Mouse (Mus musculus) left cerebral cortex, postnatal 36 days (tissue): ENCODE measurements around the gene Mrps9. TPM values are rescaled to one million over a fixed set of nuclear protein-coding genes. Genes with fewer than 3 reads are reported as not detected.

ENCODE experiments used
- DNase-seq, 2 experiments: peaks; one replicate each; pipeline ENCODE4 v3.0.0; 2021 to 2022; ENCODE audit warnings: low spot score in 2 of 2, mixed read lengths in 1 of 2
- intact Hi-C: fragments of 180-260 bp; cut with DNase I; formaldehyde crosslinking; loops from one replicate; pipeline ENCODE4 v1.15.1; 2025
- total RNA-seq, 2 experiments: library from RNA; stranded (reverse); gene quantifications; 2 replicates each; pipeline ENCODE4 v1.2.3; 2021

Mrps9 gene
- total RNA-seq, 2 experiments from 2014 or later, result 42.0 to 45.0 TPM

DNA sequence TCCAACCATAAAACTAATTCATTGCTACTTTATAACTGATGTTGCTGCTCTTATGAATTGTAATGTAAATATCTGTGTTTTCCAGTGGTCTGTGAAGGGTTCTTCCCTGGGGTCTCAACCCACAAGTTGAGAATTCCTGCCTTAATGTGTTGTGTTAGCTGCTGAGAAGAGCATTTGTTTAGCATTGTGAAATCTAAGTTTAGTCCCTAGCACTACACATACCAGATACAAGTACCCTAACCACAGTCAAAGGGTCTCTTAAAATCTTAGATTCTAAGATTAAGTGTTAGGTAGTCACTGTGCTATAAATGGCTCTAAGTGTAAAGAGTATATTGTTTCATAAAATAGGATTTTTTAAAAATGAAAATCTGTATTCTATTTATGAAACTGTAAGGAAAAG is 43.7 kb downstream of the Mrps9 start:
- intact Hi-C loops, result no loop called here
- no peak for DNase-seq

GRCm38 (mm10) chr1:42905148-42905547 is 54.1 kb downstream of the Mrps9 start:
- no peak for DNase-seq
- intact Hi-C loops, result no loop called here

DNA sequence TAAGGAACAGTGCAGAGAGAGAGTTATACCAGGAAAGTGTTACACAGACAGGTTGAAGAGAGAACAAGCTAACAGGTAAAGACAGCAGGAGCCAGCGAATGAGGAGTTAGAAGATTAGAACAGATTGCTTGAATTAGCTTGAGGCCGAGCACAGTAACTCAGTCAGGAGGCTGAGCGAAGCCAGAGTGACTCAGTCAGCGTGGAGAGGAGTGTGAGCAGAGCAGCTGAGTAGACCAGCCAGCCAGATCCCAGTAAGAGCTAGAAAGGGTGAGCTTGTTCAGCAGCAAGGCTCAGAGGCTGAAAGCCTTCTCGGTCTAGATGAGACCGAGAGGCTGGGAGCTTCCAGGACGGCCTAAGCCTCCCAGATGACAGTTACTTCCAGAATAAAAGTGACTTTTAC is 55.7 kb downstream of the Mrps9 start:
- intact Hi-C loops, result no loop called here
- DNase-seq, result peak; percentile 27 to 36

GRCm38 (mm10) chr1:42907153-42907552 is 56.1 kb downstream of the Mrps9 start:
- DNase-seq, result no peak
- intact Hi-C loops, result no loop called here

GRCm38 (mm10) chr1:42915062-42915461 is 64.0 kb downstream of the Mrps9 start:
- intact Hi-C loops, result loop anchor here (1.0 to 2.0 kb wide), 2 partner anchors 127 to 152 kb away; no protein-coding TSS in a partner anchor
- no peak for DNase-seq

DNA sequence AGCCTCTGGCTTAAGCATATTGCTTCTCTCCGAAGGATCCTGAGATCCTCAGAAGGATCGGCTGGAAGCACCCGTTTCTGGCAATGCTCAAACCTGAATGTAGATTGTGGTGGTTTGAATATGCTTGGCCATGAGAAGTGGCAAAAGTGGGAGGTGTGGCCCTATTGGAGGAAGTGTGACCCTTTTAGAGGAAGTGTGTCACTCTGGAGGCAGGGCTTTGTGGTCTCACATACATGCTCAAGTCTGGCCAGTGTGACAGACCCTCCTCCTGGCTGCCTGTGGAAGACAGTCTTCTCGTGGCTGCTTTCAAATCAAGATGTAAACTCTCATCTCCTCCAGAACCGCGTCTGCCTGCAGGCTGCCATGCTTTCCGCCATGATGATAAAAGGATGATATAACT is 65.7 kb downstream of the Mrps9 start:
- intact Hi-C loops, result no loop called here
- DNase-seq, result no peak

DNA sequence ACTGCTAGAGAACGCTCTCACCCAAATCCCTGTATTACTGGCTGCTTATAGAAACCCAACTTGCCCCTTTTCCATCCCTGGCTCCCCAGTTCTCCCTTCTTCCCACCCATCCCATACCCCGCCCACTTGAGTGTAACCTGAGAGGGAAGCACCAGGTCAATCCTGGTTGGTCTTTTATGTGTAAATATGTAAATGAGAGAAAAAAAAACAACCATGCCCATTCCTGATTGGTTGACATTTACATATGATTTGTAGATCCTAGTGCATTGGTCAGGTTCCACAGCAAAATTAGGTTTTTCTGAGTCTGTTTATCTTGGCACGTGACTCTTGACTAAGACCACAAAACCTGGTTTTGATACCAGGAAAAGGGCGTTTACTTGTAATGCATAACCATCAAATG is 66.9 kb downstream of the Mrps9 start:
- intact Hi-C loops, result no loop called here
- no peak for DNase-seq

DNA sequence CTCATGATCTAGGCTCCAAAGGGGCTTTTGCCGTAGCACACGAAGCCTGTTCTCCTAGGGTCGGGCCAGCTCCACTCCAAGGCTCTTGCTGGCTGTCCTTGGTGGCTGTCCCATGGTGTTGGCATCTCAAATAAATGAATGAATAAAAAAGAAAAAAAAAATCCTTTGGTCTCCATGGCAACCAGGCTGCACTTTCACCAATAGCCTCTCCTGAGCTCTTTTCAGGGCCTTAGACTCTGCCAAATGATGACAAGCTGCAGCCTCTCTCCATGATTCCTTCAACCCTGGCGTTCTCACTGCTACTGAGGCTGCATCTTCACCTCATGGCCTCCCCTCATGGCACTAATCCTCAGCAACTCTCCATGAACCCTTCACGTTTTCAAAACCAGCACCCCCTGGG is 72.9 kb downstream of the Mrps9 start:
- no peak for DNase-seq
- intact Hi-C loops, result no loop called here

GRCm38 (mm10) chr1:42933613-42934012 is 82.6 kb downstream of the Mrps9 start:
- no peak for DNase-seq
- intact Hi-C loops, result no loop called here

DNA sequence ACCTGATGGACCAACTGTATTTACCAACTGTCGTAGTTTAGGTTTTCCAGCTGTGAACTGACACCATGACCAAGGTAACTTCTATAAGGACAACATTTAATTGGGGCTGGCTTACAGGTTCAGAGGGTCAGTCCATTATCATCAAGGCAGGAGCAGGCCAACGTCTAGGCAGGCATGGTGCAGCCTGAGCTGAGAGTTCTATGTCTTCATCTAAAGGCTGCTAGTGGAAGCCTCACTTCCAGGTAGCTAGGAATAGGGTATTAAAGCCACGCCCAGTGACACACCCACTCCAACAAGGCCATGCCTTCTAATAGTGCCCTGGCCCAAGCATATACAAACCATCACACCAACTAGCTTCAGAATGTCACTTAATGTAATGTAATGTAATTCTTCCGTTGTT is 97.5 kb downstream of the Mrps9 start:
- intact Hi-C loops, result no loop called here
- DNase-seq, result no peak

DNA sequence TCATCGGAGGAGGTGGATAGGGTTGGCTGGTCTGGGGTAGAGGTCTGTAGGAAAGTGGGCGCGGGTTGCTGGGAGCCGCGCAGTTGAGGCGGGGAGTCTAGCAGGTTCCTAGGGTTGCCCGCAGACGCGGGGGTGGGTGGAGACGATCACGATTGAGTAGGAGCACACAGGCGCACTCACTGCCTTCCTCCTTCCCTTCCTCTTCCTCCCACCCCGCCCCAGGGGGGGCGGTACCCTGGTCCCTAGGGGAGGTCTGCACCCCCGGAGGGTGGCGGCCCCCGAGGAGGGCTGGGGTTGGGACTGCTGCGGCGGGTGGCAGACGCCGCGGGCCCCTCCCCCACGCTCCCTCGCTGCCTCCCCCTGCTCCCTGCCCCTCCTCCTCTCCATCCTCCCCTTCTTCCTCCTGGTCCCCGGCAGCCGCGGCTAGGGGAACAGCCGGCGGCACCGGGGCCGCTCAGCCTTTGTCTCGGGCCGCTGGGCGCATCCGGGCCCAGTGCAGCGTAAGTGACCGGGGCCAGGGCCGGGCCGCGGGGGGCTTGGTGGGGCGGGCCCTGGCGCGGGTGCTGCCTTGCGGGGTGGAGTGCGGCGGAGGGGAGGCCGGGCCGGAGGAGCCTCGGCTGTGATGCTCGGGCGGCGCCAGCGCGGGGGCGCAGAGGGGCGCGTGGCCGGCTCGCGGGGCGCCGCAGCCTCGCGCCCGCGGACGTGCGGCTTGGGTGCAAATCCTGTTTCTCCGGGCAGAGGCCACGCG is 101.9 kb downstream of the Mrps9 start, which contains the start of gene Gpr45:
Gene Gpr45, plus strand, starts transcription at position 139 of the 748 bp plus-strand sequence.
- intact Hi-C loops, result loop anchor here (5.0 kb wide), 1 partner anchor 54 kb away; no protein-coding TSS in a partner anchor
- DNase-seq, result peak; percentile 67 to 75

- intact Hi-C loops, result loop anchor here (5.0 kb wide), 1 partner anchor 54 kb away; no protein-coding TSS in a partner anchor
- no peak for DNase-seq
Measured at GRCm38 (mm10) chr1:42953482-42953822, 102.4 kb downstream of the Mrps9 start.

Other genes starting within 250 kb of the Mrps9 start
- 10 to 100 TPM; 60.2 to 62.4 TPM for gene Pou3f3, start 155.5 kb upstream of the Mrps9 start, total RNA-seq
- gene Gpr45, start 101.6 kb downstream of the Mrps9 start, total RNA-seq, result 10 to 100 TPM; 16.6 to 22.0 TPM
- 10 to 100 TPM; 43.2 to 44.3 TPM for gene Tgfbrap1, start 247.4 kb downstream of the Mrps9 start, total RNA-seq
- gene AI597479, start 247.5 kb downstream of the Mrps9 start, total RNA-seq, result 10 to 100 TPM; 23.4 to 23.5 TPM